Comparison of ENCODE assay signal across 9 mouse cellular contexts in genomic region chr3:52413187-52413746, GRCm38 (mm10).
A peak's percentile ranks its signal among the peaks of the same experiment; 100 is the strongest.
DNase-seq lines count a peak whose midpoint lies in the region; ATAC-seq and TF ChIP-seq lines count a peak whose summit lies in the region.
"Had no signal": no experiment of that assay in that cellular context is flagged by ENCODE, and none has a peak within 500 bp of the region (broad histone marks: within the 10 kb centered on the region; RNA-seq: fewer than 3 reads in every experiment).

No protein-coding gene starts in this region.

- peak overlapping the region; percentile 67 for H3K27ac ChIP-seq in heart, embryonic 13.5 days (replicated peaks)
- peak overlapping the region; percentile 17 for H3K27ac ChIP-seq in heart, postnatal 0 days (ENCODE audit: low read depth)
- H3K27ac ChIP-seq in lung, postnatal 0 days (ENCODE audit: low read length), result no peak overlapping the region; the same call in 1 of the 2 replicates

- intact Hi-C loops in heart, postnatal 14 days (cut with DNase I), result no loop called here

- ATAC-seq in heart, embryonic 13.5 days (ENCODE audit: extremely low read depth, insufficient number of reproducible peaks, low FRiP score, low TSS enrichment), result no peak
- peak; percentile 62; the same call in 1 of the 2 replicates for ATAC-seq in heart, postnatal 0 days (ENCODE audit: insufficient read depth, low read depth)
- ATAC-seq in lung, postnatal 0 days, result peak; percentile 60
- no peak for ATAC-seq in frontal cortex, adult (ENCODE audit: low TSS enrichment)

- no peak for TF ChIP-seq EP300 in heart, postnatal 0 days (IDR thresholded peaks at IDR 0.05; ENCODE audit: low read depth)
- 0 out of 2 replicates have a peak, but pooled peaks have one; percentile 12 for TF ChIP-seq EP300 in lung, postnatal 0 days (IDR thresholded peaks at IDR 0.05)

- DNase-seq in heart, postnatal 14 days, result no peak
- peak; percentile 99 for DNase-seq in R1 (ENCODE audit: low read depth, low spot score)
- peak; percentile 33 for DNase-seq in heart, postnatal 0 days (ENCODE audit: low spot score)
- DNase-seq in lung, postnatal 0 days (ENCODE audit: low spot score), result peak; percentile 48
- no peak for DNase-seq in thymus, adult 18-20 months
- no peak for DNase-seq in thymus, postnatal 4 days

- no peak overlapping the region for H3K4me3 ChIP-seq in heart, embryonic 13.5 days
- no peak overlapping the region for H3K4me3 ChIP-seq in heart, postnatal 0 days (ENCODE audit: low read depth, low read length)
- H3K4me3 ChIP-seq in lung, postnatal 0 days (ENCODE audit: low read depth, low read length), result no peak overlapping the region

- peaks cover 43% of the 10 kb centered on the region for H3K4me1 ChIP-seq in heart, embryonic 13.5 days
- H3K4me1 ChIP-seq in heart, postnatal 0 days (ENCODE audit: control insufficient read depth, insufficient read depth), result peaks cover 19% of the 10 kb centered on the region
- peaks cover 11% of the 10 kb centered on the region; the same call in 1 of the 2 replicates for H3K4me1 ChIP-seq in lung, postnatal 0 days (ENCODE audit: insufficient read depth, low read depth, low read length)

- 0 out of 2 replicates have a peak overlapping the region, but pooled peaks have one; percentile 33 for H3K9ac ChIP-seq in heart, embryonic 13.5 days
- H3K9ac ChIP-seq in heart, postnatal 0 days (replicated peaks; ENCODE audit: low read depth, low read length), result no peak overlapping the region
- H3K9ac ChIP-seq in lung, postnatal 0 days (replicated peaks; ENCODE audit: low read depth), result no peak overlapping the region

- H3K4me2 ChIP-seq in heart, embryonic 13.5 days, result peak overlapping the region; percentile 43
- H3K4me2 ChIP-seq in heart, postnatal 0 days (ENCODE audit: low read depth, low read length), result no peak overlapping the region
- H3K4me2 ChIP-seq in lung, postnatal 0 days (replicated peaks; ENCODE audit: low read depth, low read length), result 0 out of 2 replicates have a peak overlapping the region, but pooled peaks have one; percentile 8

- no peaks in the 10 kb centered on the region for H3K36me3 ChIP-seq in heart, embryonic 13.5 days
- no peaks in the 10 kb centered on the region for H3K36me3 ChIP-seq in heart, postnatal 0 days (replicated peaks; ENCODE audit: control insufficient read depth, insufficient read depth, low read length)
- H3K36me3 ChIP-seq in lung, postnatal 0 days (ENCODE audit: insufficient read depth, low read length), result no peaks in the 10 kb centered on the region

- H3K9me3 ChIP-seq in heart, embryonic 13.5 days, result no peaks in the 10 kb centered on the region
- no peaks in the 10 kb centered on the region for H3K9me3 ChIP-seq in heart, postnatal 0 days (replicated peaks; ENCODE audit: control insufficient read depth, low read length)
- H3K9me3 ChIP-seq in lung, postnatal 0 days (ENCODE audit: low read length), result no peaks in the 10 kb centered on the region

- 7% methylated on average over 10 of the region's 10 CpGs for WGBS in heart, embryonic 13.5 days
- 27% methylated on average over 10 of the region's 10 CpGs for WGBS in heart, postnatal 0 days
- WGBS in lung, postnatal 0 days, result 8% methylated on average over 10 of the region's 10 CpGs

- no peak for TF ChIP-seq CTCF in heart, postnatal 0 days (IDR thresholded peaks at IDR 0.05; ENCODE audit: low read depth)
- no peak for TF ChIP-seq CTCF in lung, postnatal 0 days (IDR thresholded peaks at IDR 0.05)

- H3K27me3 ChIP-seq in heart, embryonic 13.5 days (replicated peaks), result no peaks in the 10 kb centered on the region; the same call in 1 of the 2 replicates
- H3K27me3 ChIP-seq in heart, postnatal 0 days (ENCODE audit: control insufficient read depth, insufficient read depth, low read length), result no peaks in the 10 kb centered on the region
- H3K27me3 ChIP-seq in lung, postnatal 0 days (replicated peaks; ENCODE audit: insufficient read depth, low read length), result no peaks in the 10 kb centered on the region
- H3K27me3 ChIP-seq: CH12.LX had no signal

Comparison
In these comparisons a context has a peak if more than half of its experiments do, and no peak if none do; other contexts are left out.
1. ATAC-seq: peak in heart, postnatal 0 days (single experiment) and lung, postnatal 0 days (single experiment); none in heart, embryonic 13.5 days (single experiment) and frontal cortex, adult (single experiment).
2. DNase-seq: peak in R1 (single experiment), heart, postnatal 0 days (single experiment) and lung, postnatal 0 days (single experiment); none in heart, postnatal 14 days (0 of 2), thymus, adult 18-20 months (0 of 2) and thymus, postnatal 4 days (single experiment).